Mouse (Mus musculus): ENCODE results near the gene Ninj1. TPM values are rescaled to one million over a fixed set of nuclear protein-coding genes. Genes with fewer than 3 reads are reported as not detected.

Ninj1 gene
- polyA plus RNA-seq, 1 experiment: not detected

GRCm38 (mm10) chr13:49196766-49197165, 9.5 kb downstream of the Ninj1 start:
- no peak overlapping the region for H3K4me3 ChIP-seq (ENCODE audit: insufficient read depth, low read depth, low read length)
- TF ChIP-seq POLR2A (IDR thresholded peaks at IDR 0.05; ENCODE audit: insufficient read depth, low read depth, low read length): no peak
- no peak for TF ChIP-seq CTCF (IDR thresholded peaks at IDR 0.05; ENCODE audit: insufficient read depth, low read depth, low read length)
- H3K27ac ChIP-seq (ENCODE audit: insufficient read depth, low read depth, low read length): no peak overlapping the region
- no peaks in the 10 kb centered on the region; the same call in 1 of the 2 replicates for H3K4me1 ChIP-seq (ENCODE audit: control insufficient read depth, insufficient read depth, low read length)
- WGBS: 72% methylated on average over 6 of the region's 6 CpGs

- no peaks in the 10 kb centered on the region; the same call in 1 of the 2 replicates for H3K4me1 ChIP-seq (ENCODE audit: control insufficient read depth, insufficient read depth, low read length)
- no peak overlapping the region for H3K4me3 ChIP-seq (ENCODE audit: insufficient read depth, low read depth, low read length)
- 93% methylated on average over 9 of the region's 9 CpGs for WGBS
- no peak overlapping the region for H3K27ac ChIP-seq (ENCODE audit: insufficient read depth, low read depth, low read length)
- TF ChIP-seq POLR2A (IDR thresholded peaks at IDR 0.05; ENCODE audit: insufficient read depth, low read depth, low read length): no peak
Measured at GRCm38 (mm10) chr13:49198734-49199133, 11.4 kb downstream of the Ninj1 start.

- WGBS: 94% methylated on average over 7 of the region's 7 CpGs
- H3K4me1 ChIP-seq (ENCODE audit: control insufficient read depth, insufficient read depth, low read length): peaks cover 3% of the 10 kb centered on the region
- H3K27ac ChIP-seq (ENCODE audit: insufficient read depth, low read depth, low read length): no peak overlapping the region
- TF ChIP-seq POLR2A (IDR thresholded peaks at IDR 0.05; ENCODE audit: insufficient read depth, low read depth, low read length): no peak
- no peak for TF ChIP-seq CTCF (IDR thresholded peaks at IDR 0.05; ENCODE audit: insufficient read depth, low read depth, low read length)
- no peak overlapping the region for H3K4me3 ChIP-seq (ENCODE audit: insufficient read depth, low read depth, low read length)
Measured at GRCm38 (mm10) chr13:49199891-49200290, 12.6 kb downstream of the Ninj1 start.

- Histone ChIP-seq H3K4me1 (ENCODE audit: control insufficient read depth, insufficient read depth, low read length) (peaks cover 9% of the 10 kb centered on the region), H3K4me3 (ENCODE audit: insufficient read depth, low read depth, low read length) (no peak overlapping the region), H3K27ac (ENCODE audit: insufficient read depth, low read depth, low read length) (no peak overlapping the region)
- no peak for TF ChIP-seq CTCF (IDR thresholded peaks at IDR 0.05; ENCODE audit: insufficient read depth, low read depth, low read length)
- no peak for TF ChIP-seq POLR2A (IDR thresholded peaks at IDR 0.05; ENCODE audit: insufficient read depth, low read depth, low read length)
- 88% methylated on average over 13 of the region's 13 CpGs for WGBS
Measured at GRCm38 (mm10) chr13:49200688-49201087, 13.4 kb downstream of the Ninj1 start.

- WGBS: 95% methylated on average over 7 of the region's 7 CpGs
- Histone ChIP-seq H3K4me3 (ENCODE audit: insufficient read depth, low read depth, low read length) (no peak overlapping the region), H3K4me1 (ENCODE audit: control insufficient read depth, insufficient read depth, low read length) (peaks cover 9% of the 10 kb centered on the region), H3K27ac (ENCODE audit: insufficient read depth, low read depth, low read length) (no peak overlapping the region)
- no peak for TF ChIP-seq POLR2A (IDR thresholded peaks at IDR 0.05; ENCODE audit: insufficient read depth, low read depth, low read length)
- no peak for TF ChIP-seq CTCF (IDR thresholded peaks at IDR 0.05; ENCODE audit: insufficient read depth, low read depth, low read length)
Measured at GRCm38 (mm10) chr13:49202556-49202955, 15.3 kb downstream of the Ninj1 start.

GRCm38 (mm10) chr13:49205381-49205998, 18.2 kb downstream of the Ninj1 start:
- 16% methylated on average over 13 of the region's 13 CpGs for WGBS
- TF ChIP-seq CTCF (IDR thresholded peaks at IDR 0.05; ENCODE audit: insufficient read depth, low read depth, low read length): peak; percentile 94
- no peak for TF ChIP-seq POLR2A (IDR thresholded peaks at IDR 0.05; ENCODE audit: insufficient read depth, low read depth, low read length)
- peaks cover 9% of the 10 kb centered on the region for H3K4me1 ChIP-seq (ENCODE audit: control insufficient read depth, insufficient read depth, low read length)
- no peak overlapping the region for H3K27ac ChIP-seq (ENCODE audit: insufficient read depth, low read depth, low read length)
- no peak overlapping the region for H3K4me3 ChIP-seq (ENCODE audit: insufficient read depth, low read depth, low read length)

- peaks cover 9% of the 10 kb centered on the region for H3K4me1 ChIP-seq (ENCODE audit: control insufficient read depth, insufficient read depth, low read length)
- no peak overlapping the region for H3K4me3 ChIP-seq (ENCODE audit: insufficient read depth, low read depth, low read length)
- WGBS: 96% methylated on average over 2 of the region's 2 CpGs
- TF ChIP-seq POLR2A (IDR thresholded peaks at IDR 0.05; ENCODE audit: insufficient read depth, low read depth, low read length): no peak
- no peak for TF ChIP-seq CTCF (IDR thresholded peaks at IDR 0.05; ENCODE audit: insufficient read depth, low read depth, low read length)
- H3K27ac ChIP-seq (ENCODE audit: insufficient read depth, low read depth, low read length): no peak overlapping the region
Measured at GRCm38 (mm10) chr13:49206341-49206740, 19.1 kb downstream of the Ninj1 start.

- no peak overlapping the region for H3K4me3 ChIP-seq (ENCODE audit: insufficient read depth, low read depth, low read length)
- H3K4me1 ChIP-seq (ENCODE audit: control insufficient read depth, insufficient read depth, low read length): peaks cover 24% of the 10 kb centered on the region
- WGBS: 78% methylated on average over 7 of the region's 7 CpGs
- no peak for TF ChIP-seq CTCF (IDR thresholded peaks at IDR 0.05; ENCODE audit: insufficient read depth, low read depth, low read length)
- no peak for TF ChIP-seq POLR2A (IDR thresholded peaks at IDR 0.05; ENCODE audit: insufficient read depth, low read depth, low read length)
- H3K27ac ChIP-seq (ENCODE audit: insufficient read depth, low read depth, low read length): no peak overlapping the region
Measured at GRCm38 (mm10) chr13:49209306-49209705, 22.0 kb downstream of the Ninj1 start.

GRCm38 (mm10) chr13:49212711-49213500, 25.6 kb downstream of the Ninj1 start:
- TF ChIP-seq POLR2A (IDR thresholded peaks at IDR 0.05; ENCODE audit: insufficient read depth, low read depth, low read length): no peak
- TF ChIP-seq CTCF (IDR thresholded peaks at IDR 0.05; ENCODE audit: insufficient read depth, low read depth, low read length): no peak
- WGBS: 75% methylated on average over 4 of the region's 4 CpGs
- peaks cover 23% of the 10 kb centered on the region for H3K4me1 ChIP-seq (ENCODE audit: control insufficient read depth, insufficient read depth, low read length)
- no peak overlapping the region for H3K27ac ChIP-seq (ENCODE audit: insufficient read depth, low read depth, low read length)
- H3K4me3 ChIP-seq (ENCODE audit: insufficient read depth, low read depth, low read length): no peak overlapping the region
